Mouse (Mus musculus): ENCODE data around the gene Gm33543. TPM values are rescaled to one million over a fixed set of nuclear protein-coding genes. Genes with fewer than 3 reads are reported as not detected.

The Gm33543 gene
- polyA plus RNA-seq, 1 experiment from 2014 or later: not detected

DNA sequence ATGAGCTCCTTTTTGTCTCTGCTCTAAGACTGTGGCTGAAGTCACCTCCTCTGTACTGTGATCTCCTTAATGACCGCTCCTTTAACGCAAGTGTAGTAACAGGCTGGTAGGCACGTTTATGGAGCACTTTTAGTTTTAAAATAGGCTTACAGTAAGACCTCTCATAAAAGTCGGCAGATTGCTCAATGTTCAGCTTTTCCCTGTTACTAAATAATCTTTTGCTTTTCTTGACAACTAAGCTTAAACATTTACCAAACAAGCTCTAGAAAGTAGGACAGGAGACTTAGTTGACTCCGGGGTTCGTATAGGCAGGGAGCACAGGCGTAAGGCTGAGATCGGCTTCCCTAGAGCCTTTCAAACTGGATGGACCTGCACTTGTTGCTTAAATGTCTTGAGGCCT, 64.1 kb downstream of the Gm33543 start:
- Histone ChIP-seq H3K27me3 (ENCODE audit: control insufficient read depth, insufficient read depth, low read length) (no peaks in the 10 kb centered on the region), H3K9me3 (ENCODE audit: control insufficient read depth, low read length) (no peaks in the 10 kb centered on the region), H3K36me3 (ENCODE audit: control insufficient read depth, insufficient read depth, low read length) (no peaks in the 10 kb centered on the region), H3K4me1 (replicated peaks; ENCODE audit: control insufficient read depth, insufficient read depth) (no peaks in the 10 kb centered on the region), H3K4me2 (replicated peaks; ENCODE audit: low read depth) (no peak overlapping the region), H3K27ac (replicated peaks) (no peak overlapping the region), H3K4me3 (ENCODE audit: low read depth, low read length) (no peak overlapping the region), H3K9ac (ENCODE audit: low read length) (no peak overlapping the region)
- 53% methylated on average over 8 of the region's 8 CpGs for WGBS
- no peak for DNase-seq (ENCODE audit: low spot score)
- no peak for ATAC-seq (ENCODE audit: low FRiP score, low TSS enrichment)
- TF ChIP-seq EP300 (optimal IDR thresholded peaks at IDR 0.05) (no peak), CTCF (IDR thresholded peaks at IDR 0.05; ENCODE audit: low read depth) (no peak)

DNA sequence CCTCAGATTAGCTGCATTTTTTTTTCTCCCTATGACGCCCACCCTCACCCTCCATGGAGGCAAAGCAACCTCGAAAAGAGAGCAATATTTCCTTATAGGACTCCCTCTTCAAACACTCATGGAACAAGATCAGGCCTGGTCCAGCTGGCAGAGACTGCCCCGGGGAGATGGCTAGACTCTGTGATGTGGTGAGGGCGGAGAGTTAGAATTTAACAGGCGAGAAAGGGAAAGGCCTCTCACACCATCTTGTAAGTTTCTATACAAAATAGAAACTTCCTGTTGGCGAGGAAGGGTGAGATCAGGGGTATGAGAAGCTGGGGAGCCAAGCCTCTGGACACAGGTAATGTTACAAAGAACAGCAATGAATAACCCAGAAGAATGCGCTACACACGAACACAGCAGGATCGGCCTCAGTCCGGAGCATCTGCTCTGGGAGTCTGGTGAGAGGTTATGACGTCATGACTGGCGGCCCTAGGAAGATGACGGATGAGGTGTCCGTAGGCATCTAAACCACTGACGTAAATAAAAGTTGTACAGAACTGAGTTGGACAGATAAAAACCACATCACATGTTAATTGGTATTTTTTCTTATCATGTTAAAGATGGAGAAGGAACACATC, 64.9 kb downstream of the Gm33543 start:
- DNase-seq (ENCODE audit: low spot score) (no peak), ATAC-seq (ENCODE audit: low FRiP score, low TSS enrichment) (no peak)
- H3K9me3 ChIP-seq (ENCODE audit: control insufficient read depth, low read length): no peaks in the 10 kb centered on the region
- H3K4me3 ChIP-seq (ENCODE audit: low read depth, low read length): no peak overlapping the region
- no peaks in the 10 kb centered on the region for H3K36me3 ChIP-seq (ENCODE audit: control insufficient read depth, insufficient read depth, low read length)
- no peak overlapping the region for H3K9ac ChIP-seq (ENCODE audit: low read length)
- WGBS: 87% methylated on average over 15 of the region's 15 CpGs
- H3K4me1 ChIP-seq (replicated peaks; ENCODE audit: control insufficient read depth, insufficient read depth): no peaks in the 10 kb centered on the region
- no peak overlapping the region for H3K27ac ChIP-seq (replicated peaks)
- no peaks in the 10 kb centered on the region for H3K27me3 ChIP-seq (ENCODE audit: control insufficient read depth, insufficient read depth, low read length)
- no peak overlapping the region for H3K4me2 ChIP-seq (replicated peaks; ENCODE audit: low read depth)
- TF ChIP-seq EP300 (optimal IDR thresholded peaks at IDR 0.05) (no peak), CTCF (IDR thresholded peaks at IDR 0.05; ENCODE audit: low read depth) (no peak)

DNA sequence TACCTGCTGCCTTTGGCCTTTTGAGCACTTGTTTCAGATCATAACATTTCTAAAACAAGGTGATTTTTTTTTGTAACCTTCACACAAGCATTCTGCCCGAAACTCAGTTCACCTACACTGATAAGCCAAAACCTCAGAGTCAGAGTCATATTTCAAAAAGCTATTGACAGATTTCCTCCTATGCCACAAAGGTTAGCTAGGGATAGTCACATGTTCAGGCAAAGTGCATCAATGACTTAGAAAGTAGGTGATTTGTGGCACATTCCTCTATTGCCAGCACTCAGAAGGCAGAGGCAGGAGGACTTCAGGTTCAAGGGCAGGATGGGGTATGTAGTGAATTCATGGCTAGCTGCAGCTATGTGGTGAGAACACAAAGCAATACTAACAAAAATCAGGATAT, 65.7 kb downstream of the Gm33543 start:
- H3K9ac ChIP-seq (ENCODE audit: low read length): no peak overlapping the region
- ATAC-seq (ENCODE audit: low FRiP score, low TSS enrichment) (no peak), DNase-seq (ENCODE audit: low spot score) (no peak)
- no peak overlapping the region for H3K27ac ChIP-seq (replicated peaks)
- H3K27me3 ChIP-seq (ENCODE audit: control insufficient read depth, insufficient read depth, low read length): no peaks in the 10 kb centered on the region
- H3K9me3 ChIP-seq (ENCODE audit: control insufficient read depth, low read length): no peaks in the 10 kb centered on the region
- H3K4me1 ChIP-seq (replicated peaks; ENCODE audit: control insufficient read depth, insufficient read depth): no peaks in the 10 kb centered on the region
- no peak overlapping the region for H3K4me2 ChIP-seq (replicated peaks; ENCODE audit: low read depth)
- TF ChIP-seq EP300 (optimal IDR thresholded peaks at IDR 0.05): no peak
- 68% methylated on average over 1 of the region's 1 CpGs for WGBS
- H3K36me3 ChIP-seq (ENCODE audit: control insufficient read depth, insufficient read depth, low read length): no peaks in the 10 kb centered on the region
- no peak overlapping the region for H3K4me3 ChIP-seq (ENCODE audit: low read depth, low read length)

DNA sequence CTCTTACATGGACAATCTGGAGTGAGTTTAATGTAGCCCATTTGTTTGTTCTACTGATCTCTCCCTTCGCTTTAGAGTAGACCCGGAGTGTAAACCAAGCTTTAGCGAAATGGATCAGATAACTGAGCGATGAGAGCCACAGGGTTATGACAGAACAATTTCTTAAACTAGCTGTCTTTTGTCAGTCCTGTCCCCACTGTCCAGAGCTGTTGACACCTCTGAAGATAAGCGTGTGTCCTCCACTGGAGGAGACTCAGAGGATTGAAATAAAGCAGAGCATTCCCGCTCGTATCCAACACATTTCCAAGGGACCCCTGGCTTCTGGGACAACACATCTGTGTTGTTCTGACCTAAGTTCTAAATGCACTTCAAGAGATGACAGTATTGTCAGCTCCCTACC, 67.9 kb downstream of the Gm33543 start:
- Histone ChIP-seq H3K4me1 (replicated peaks; ENCODE audit: control insufficient read depth, insufficient read depth) (no peaks in the 10 kb centered on the region), H3K27ac (replicated peaks) (no peak overlapping the region), H3K9me3 (ENCODE audit: control insufficient read depth, low read length) (no peaks in the 10 kb centered on the region), H3K36me3 (ENCODE audit: control insufficient read depth, insufficient read depth, low read length) (no peaks in the 10 kb centered on the region), H3K4me2 (replicated peaks; ENCODE audit: low read depth) (no peak overlapping the region), H3K9ac (ENCODE audit: low read length) (no peak overlapping the region), H3K27me3 (ENCODE audit: control insufficient read depth, insufficient read depth, low read length) (no peaks in the 10 kb centered on the region), H3K4me3 (ENCODE audit: low read depth, low read length) (no peak overlapping the region)
- no peak for TF ChIP-seq CTCF (IDR thresholded peaks at IDR 0.05; ENCODE audit: low read depth)
- no peak for TF ChIP-seq EP300 (optimal IDR thresholded peaks at IDR 0.05)
- 60% methylated on average over 7 of the region's 7 CpGs for WGBS
- DNase-seq (ENCODE audit: low spot score) (no peak), ATAC-seq (ENCODE audit: low FRiP score, low TSS enrichment) (no peak)

DNA sequence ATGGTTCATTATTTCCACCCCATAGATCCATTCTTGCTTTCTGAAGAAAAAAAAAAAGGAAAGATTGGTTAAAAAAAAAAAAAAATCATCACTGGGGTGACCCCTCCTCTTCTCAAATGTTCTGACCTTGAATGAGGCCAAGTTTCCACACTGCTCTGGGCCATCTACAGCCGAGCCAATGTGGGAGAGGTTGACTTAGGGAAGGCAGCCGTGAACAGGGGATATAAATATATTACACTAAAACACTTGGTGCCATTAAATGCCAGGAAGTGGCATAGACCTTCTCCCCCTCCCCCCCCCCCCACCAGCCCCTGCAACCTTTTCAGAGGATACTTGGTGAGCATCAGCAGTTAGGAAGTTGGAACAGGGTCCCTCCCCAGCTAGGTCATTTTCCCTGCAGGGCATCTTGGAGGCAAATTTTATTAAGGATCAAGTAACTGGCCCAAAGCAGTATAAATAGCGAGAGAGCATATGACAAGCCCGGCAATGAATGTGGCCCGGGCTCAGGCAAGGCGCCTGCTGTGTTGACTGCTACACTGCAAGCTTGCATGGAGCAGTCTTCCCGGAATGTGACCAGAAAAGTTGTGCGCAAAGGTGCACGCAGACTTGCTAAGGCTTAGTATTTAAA, 68.6 kb downstream of the Gm33543 start:
- TF ChIP-seq CTCF (IDR thresholded peaks at IDR 0.05; ENCODE audit: low read depth): no peak
- TF ChIP-seq EP300 (optimal IDR thresholded peaks at IDR 0.05): no peak
- no peak overlapping the region for H3K27ac ChIP-seq (replicated peaks)
- no peak overlapping the region for H3K4me3 ChIP-seq (ENCODE audit: low read depth, low read length)
- DNase-seq (ENCODE audit: low spot score) (no peak), ATAC-seq (ENCODE audit: low FRiP score, low TSS enrichment) (no peak)
- no peaks in the 10 kb centered on the region for H3K4me1 ChIP-seq (replicated peaks; ENCODE audit: control insufficient read depth, insufficient read depth)
- no peak overlapping the region for H3K4me2 ChIP-seq (replicated peaks; ENCODE audit: low read depth)
- H3K27me3 ChIP-seq (ENCODE audit: control insufficient read depth, insufficient read depth, low read length): no peaks in the 10 kb centered on the region
- 80% methylated on average over 9 of the region's 9 CpGs for WGBS
- H3K36me3 ChIP-seq (ENCODE audit: control insufficient read depth, insufficient read depth, low read length): no peaks in the 10 kb centered on the region
- H3K9me3 ChIP-seq (ENCODE audit: control insufficient read depth, low read length): no peaks in the 10 kb centered on the region
- H3K9ac ChIP-seq (ENCODE audit: low read length): no peak overlapping the region

Other genes with a start within 250 kb of the Gm33543 start
- not detected in 2 replicates for gene Anapc15-ps, start 169.5 kb downstream of the Gm33543 start, polyA plus RNA-seq (2015; fragmentation: Nextera tagmentation; extraction: Ambion mirVana)
- 17.9 and 20.2 TPM in 2 replicates for gene Eea1, start 97.7 kb upstream of the Gm33543 start, polyA plus RNA-seq (2015; fragmentation: Nextera tagmentation; extraction: Ambion mirVana)

All from stomach, postnatal 0 days (tissue).